Mouse (Mus musculus): ENCODE results near the gene Camk2b. TPM values are rescaled to one million over a fixed set of nuclear protein-coding genes. Genes with fewer than 3 reads are reported as not detected.

The Camk2b gene
- polyA plus RNA-seq, 1 experiment from 2014 or later = 0.81 TPM

DNA sequence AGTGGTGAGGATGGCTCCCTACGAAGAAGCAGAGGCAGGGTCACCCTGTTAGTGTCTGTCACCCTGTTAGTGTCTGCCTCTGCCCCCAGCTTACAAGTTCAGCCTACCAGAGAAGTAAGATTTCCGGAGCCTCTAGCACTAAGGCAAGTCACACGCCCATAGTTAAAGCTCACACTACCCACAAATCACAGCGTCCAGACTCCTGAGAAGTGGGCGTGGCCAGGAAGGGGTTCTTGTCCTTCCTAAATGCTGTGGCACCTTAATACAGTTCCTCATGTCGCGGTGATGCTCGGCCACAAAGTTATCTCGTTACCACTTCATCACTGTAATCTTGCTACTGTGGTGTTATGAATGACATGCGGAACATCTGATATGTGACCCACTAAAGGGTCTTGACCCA is 78.0 kb downstream of the Camk2b start:
- Histone ChIP-seq H3K4me1 (peaks cover 6% of the 10 kb centered on the region), H3K36me3 (no peaks in the 10 kb centered on the region), H3K27me3 (ENCODE audit: low read depth, poor library complexity, severe bottlenecking) (no peaks in the 10 kb centered on the region), H3K4me3 (no peak overlapping the region), H3K27ac (replicated peaks) (no peak overlapping the region), H3K9me3 (replicated peaks) (no peaks in the 10 kb centered on the region)
- 84% methylated on average over 10 of the region's 10 CpGs for WGBS
- no peak for DNase-seq (ENCODE audit: low spot score)

DNA sequence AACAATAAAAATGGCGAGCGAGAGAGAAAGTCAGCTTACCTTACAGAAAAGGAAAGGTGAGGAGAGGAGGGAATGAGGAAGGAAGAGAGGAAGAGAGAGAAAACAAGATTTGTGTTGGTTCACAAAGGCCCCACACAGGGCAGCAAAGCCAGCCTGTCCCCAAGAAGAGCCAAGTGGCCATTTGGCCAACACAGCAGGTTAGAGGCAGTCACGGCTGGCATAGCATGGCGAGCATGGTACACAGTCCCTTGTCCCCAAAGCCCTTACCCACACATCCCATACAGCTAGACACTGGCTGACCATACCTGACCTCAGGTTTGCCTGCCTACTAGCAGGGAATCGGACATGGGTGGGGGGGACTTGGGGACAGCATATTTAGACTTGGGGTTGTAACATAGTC is 82.5 kb downstream of the Camk2b start:
- Histone ChIP-seq H3K27ac (replicated peaks) (no peak overlapping the region), H3K27me3 (ENCODE audit: low read depth, poor library complexity, severe bottlenecking) (no peaks in the 10 kb centered on the region), H3K36me3 (no peaks in the 10 kb centered on the region), H3K9me3 (replicated peaks) (no peaks in the 10 kb centered on the region), H3K4me3 (no peak overlapping the region), H3K4me1 (no peaks in the 10 kb centered on the region; the same call in 1 of the 2 replicates)
- DNase-seq (ENCODE audit: low spot score) = no peak
- 89% methylated on average over 5 of the region's 5 CpGs for WGBS

DNA sequence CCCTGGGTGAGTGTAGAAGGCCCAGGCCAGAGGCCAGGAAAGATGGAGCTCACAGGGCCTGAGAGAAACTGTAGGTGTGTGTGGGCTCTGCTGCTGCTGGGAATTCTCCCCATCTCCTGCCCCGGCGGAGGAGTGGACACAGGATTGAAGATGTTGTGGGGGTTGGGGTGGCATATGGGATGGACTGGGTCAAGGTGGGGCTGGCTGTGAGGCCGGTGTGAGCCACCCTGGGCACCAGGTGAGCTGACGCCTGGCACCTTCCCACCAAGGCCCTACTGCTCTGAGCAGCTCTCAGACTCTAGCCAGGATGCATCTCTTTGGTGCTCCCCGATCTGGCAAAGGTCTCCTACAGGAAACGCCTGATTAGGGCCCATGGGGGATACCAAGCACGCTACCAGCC is 84.8 kb downstream of the Camk2b start:
- H3K4me1 ChIP-seq = peaks cover 3% of the 10 kb centered on the region
- DNase-seq (ENCODE audit: low spot score) = no peak
- H3K9me3 ChIP-seq (replicated peaks) = no peaks in the 10 kb centered on the region
- H3K4me3 ChIP-seq = no peak overlapping the region
- WGBS = 88% methylated on average over 7 of the region's 7 CpGs
- no peaks in the 10 kb centered on the region for H3K36me3 ChIP-seq
- H3K27me3 ChIP-seq (ENCODE audit: low read depth, poor library complexity, severe bottlenecking) = no peaks in the 10 kb centered on the region
- H3K27ac ChIP-seq (replicated peaks) = no peak overlapping the region

DNA sequence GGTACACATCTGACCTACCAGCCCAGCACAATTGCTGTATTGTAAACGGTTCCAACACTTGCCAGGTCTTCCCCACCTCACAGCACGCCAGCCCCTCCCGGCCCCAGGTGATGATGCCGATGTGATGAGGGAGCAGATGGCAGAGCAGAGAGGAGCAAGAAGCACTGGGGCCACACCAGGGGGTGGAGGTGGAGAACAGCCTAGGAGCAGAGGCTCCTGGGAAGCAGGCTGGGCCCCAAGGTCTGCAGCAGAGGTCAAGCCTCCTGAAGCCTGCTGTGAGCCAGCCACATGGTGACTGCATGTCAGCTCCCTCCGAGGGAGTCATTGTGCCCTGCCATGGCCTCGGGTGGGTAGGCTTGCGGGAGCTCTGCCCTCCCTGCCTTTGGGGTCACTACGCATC is 85.6 kb downstream of the Camk2b start:
- Histone ChIP-seq H3K9me3 (replicated peaks) (no peaks in the 10 kb centered on the region), H3K4me3 (no peak overlapping the region), H3K36me3 (no peaks in the 10 kb centered on the region), H3K4me1 (peaks cover 10% of the 10 kb centered on the region), H3K27ac (replicated peaks) (0 out of 2 replicates have a peak overlapping the region, but pooled peaks have one; percentile 38), H3K27me3 (ENCODE audit: low read depth, poor library complexity, severe bottlenecking) (no peaks in the 10 kb centered on the region)
- DNase-seq (ENCODE audit: low spot score) = no peak
- WGBS = 76% methylated on average over 8 of the region's 8 CpGs

DNA sequence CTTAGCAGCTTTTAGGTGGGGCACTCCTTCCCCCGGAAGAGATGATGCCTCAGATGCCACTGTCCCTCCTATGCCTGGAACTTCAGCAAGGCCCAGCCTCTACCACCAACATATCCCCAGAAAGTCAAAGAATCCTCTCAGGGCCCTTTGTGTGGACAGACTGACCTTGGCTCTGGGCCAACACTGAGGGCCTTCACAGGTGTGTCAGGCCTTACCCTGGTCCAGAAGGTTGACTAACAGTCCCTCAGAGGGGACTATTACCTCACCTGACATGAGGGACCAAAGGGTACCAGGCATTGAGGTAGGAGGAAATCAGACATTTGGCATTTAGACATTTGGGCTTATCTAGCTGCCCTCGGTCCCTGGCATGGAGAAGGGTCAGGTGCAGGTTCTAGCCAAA is 86.1 kb downstream of the Camk2b start:
- 87% methylated on average over 2 of the region's 2 CpGs for WGBS
- Histone ChIP-seq H3K9me3 (replicated peaks) (no peaks in the 10 kb centered on the region), H3K36me3 (no peaks in the 10 kb centered on the region), H3K27ac (replicated peaks) (no peak overlapping the region), H3K4me1 (peaks cover 10% of the 10 kb centered on the region), H3K27me3 (ENCODE audit: low read depth, poor library complexity, severe bottlenecking) (no peaks in the 10 kb centered on the region), H3K4me3 (no peak overlapping the region)
- DNase-seq (ENCODE audit: low spot score) = no peak

DNA sequence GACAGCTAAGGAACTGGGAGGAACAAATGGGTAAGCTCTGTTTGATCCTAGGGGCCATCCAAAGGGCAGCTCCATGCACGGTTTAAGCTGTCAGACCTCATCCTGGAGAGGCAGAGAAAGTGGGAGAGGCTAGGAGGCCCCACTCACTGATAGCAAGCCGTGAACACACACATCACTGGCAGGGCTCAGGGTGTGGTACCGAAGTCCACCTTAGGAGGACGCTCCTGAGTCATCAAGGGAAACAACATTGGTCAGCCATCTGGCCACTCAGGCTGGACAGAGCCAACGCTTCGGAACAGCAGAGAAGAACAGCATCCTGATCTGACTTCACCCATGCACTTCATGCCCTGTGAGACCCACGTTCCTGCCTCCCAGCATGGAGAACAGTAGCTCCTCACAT is 87.1 kb downstream of the Camk2b start:
- 90% methylated on average over 7 of the region's 7 CpGs for WGBS
- Histone ChIP-seq H3K9me3 (replicated peaks) (no peaks in the 10 kb centered on the region), H3K36me3 (no peaks in the 10 kb centered on the region), H3K27me3 (ENCODE audit: low read depth, poor library complexity, severe bottlenecking) (no peaks in the 10 kb centered on the region), H3K4me1 (peaks cover 10% of the 10 kb centered on the region), H3K4me3 (no peak overlapping the region), H3K27ac (replicated peaks) (no peak overlapping the region)
- DNase-seq (ENCODE audit: low spot score) = no peak

DNA sequence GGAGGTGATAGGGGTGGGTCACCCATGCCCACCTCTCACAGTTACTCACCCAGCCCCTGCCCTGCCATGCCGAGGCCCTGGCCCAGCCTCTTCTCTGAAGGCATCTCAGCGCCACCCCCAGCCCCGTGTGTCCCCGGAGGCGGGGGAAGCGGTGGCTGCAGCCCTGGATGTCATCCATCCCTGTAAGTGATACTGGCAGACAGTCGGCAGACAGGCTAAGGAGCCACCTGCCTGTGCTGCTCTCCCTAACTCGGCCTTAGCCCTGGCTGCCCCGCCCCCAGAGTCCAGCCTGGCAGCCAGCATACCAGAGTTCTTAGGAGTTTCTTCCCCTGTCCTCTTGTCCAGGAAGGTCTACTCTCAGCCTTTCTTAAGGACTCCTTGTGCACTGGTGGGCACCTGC is 90.1 kb downstream of the Camk2b start:
- Histone ChIP-seq H3K9me3 (replicated peaks) (no peaks in the 10 kb centered on the region), H3K4me3 (no peak overlapping the region), H3K27me3 (ENCODE audit: low read depth, poor library complexity, severe bottlenecking) (no peaks in the 10 kb centered on the region), H3K27ac (replicated peaks) (peak overlapping the region; percentile 52; the same call in 1 of the 2 replicates), H3K4me1 (peaks cover 27% of the 10 kb centered on the region), H3K36me3 (peaks cover 11% of the 10 kb centered on the region; the same call in 1 of the 2 replicates)
- WGBS = 27% methylated on average over 9 of the region's 9 CpGs
- DNase-seq (ENCODE audit: low spot score) = no peak

DNA sequence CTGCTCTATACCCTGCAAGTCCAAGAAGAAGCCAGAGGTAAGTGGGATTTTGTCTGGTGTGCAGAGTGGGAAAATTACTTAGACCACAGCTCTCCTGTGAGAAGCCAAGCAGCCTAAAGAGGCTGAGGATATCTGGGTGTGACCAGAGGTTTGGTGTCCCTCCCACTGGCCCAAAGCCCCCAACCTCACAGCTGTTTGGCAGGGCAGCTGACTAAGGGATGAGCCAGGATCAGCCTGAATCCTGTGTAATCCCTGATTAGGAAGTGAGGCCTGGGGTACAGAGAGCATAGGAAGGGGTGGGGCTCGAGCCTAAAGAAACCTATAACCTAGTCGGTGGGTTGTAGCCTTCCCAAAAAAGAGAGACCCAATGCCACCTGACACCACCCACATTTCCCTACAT is 91.1 kb downstream of the Camk2b start:
- Histone ChIP-seq H3K9me3 (replicated peaks) (no peaks in the 10 kb centered on the region), H3K27ac (replicated peaks) (no peak overlapping the region), H3K27me3 (ENCODE audit: low read depth, poor library complexity, severe bottlenecking) (no peaks in the 10 kb centered on the region), H3K36me3 (peaks cover 14% of the 10 kb centered on the region), H3K4me3 (no peak overlapping the region), H3K4me1 (peaks cover 27% of the 10 kb centered on the region)
- WGBS = 62% methylated on average over 2 of the region's 2 CpGs
- no peak for DNase-seq (ENCODE audit: low spot score)

DNA sequence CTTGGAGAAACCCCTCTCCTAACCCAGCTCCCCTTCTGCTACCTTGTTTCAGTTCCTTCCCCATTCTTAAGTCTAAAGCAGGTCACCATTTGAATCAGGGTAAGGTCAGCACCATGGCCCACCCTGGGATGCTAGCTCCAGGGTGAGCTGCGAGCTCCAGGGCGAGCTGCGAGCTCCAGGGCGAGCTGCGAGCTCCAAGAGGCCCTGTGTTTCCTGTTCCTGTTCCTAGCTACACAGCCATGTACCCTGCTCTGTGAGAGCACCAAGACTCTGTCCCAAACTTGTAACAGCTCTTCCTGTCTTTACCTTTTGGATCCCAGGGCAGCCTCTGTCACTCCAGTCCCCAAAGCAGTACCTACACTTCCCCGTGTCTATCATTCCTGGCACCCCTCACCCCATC is 92.1 kb downstream of the Camk2b start:
- Histone ChIP-seq H3K9me3 (replicated peaks) (no peaks in the 10 kb centered on the region), H3K4me1 (peaks cover 27% of the 10 kb centered on the region), H3K36me3 (peaks cover 24% of the 10 kb centered on the region), H3K27me3 (ENCODE audit: low read depth, poor library complexity, severe bottlenecking) (no peaks in the 10 kb centered on the region), H3K27ac (replicated peaks) (no peak overlapping the region), H3K4me3 (no peak overlapping the region)
- 91% methylated on average over 6 of the region's 6 CpGs for WGBS
- no peak for DNase-seq (ENCODE audit: low spot score)

DNA sequence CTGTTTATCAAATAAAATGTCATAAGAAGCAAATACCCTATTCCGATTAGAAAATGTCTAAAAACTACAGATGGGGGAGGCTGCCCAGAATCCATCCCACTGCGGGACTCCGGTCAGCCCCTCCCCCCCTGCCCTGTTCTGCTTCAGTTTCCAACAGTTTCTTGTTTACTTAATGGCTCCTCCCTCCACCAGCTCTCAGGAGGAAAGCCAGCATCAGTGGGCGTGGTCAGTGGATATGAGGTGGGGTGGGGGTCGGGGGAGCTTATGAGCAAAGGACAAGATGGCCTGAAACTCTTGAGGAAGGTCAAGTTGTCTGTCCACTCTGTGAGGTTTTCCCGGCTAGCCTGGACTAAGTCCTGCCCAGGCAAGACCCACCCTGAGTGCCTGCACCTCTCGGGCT is 93.0 kb downstream of the Camk2b start:
- Histone ChIP-seq H3K27me3 (ENCODE audit: low read depth, poor library complexity, severe bottlenecking) (no peaks in the 10 kb centered on the region), H3K4me1 (peaks cover 27% of the 10 kb centered on the region), H3K9me3 (replicated peaks) (no peaks in the 10 kb centered on the region), H3K27ac (replicated peaks) (no peak overlapping the region; the same call in 1 of the 2 replicates), H3K36me3 (peaks cover 33% of the 10 kb centered on the region), H3K4me3 (no peak overlapping the region)
- 61% methylated on average over 7 of the region's 7 CpGs for WGBS
- DNase-seq (ENCODE audit: low spot score) = no peak

DNA sequence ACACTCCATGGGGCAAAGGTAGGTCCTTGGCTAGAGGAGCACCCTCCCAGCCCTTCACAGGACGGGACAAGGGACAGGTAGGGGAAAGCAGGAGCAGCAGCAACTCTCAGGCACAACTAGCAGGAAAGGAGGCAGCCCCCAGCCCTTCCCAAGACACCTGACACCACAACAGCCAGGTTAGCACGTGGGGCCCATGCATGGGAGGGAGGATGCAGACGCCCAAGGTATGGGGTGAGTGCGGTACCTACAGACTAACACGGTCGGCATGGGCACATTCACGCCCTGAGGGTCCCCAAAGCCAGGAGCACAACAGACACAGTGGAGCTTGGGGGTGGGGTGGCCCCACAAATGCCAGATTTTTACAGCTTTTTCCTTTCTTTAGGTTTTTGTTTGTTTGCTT is 95.0 kb downstream of the Camk2b start:
- Histone ChIP-seq H3K4me3 (no peak overlapping the region), H3K36me3 (peaks cover 52% of the 10 kb centered on the region), H3K27me3 (ENCODE audit: low read depth, poor library complexity, severe bottlenecking) (no peaks in the 10 kb centered on the region), H3K9me3 (replicated peaks) (no peaks in the 10 kb centered on the region), H3K27ac (replicated peaks) (no peak overlapping the region), H3K4me1 (peaks cover 23% of the 10 kb centered on the region)
- DNase-seq (ENCODE audit: low spot score) = no peak
- 64% methylated on average over 7 of the region's 7 CpGs for WGBS

DNA sequence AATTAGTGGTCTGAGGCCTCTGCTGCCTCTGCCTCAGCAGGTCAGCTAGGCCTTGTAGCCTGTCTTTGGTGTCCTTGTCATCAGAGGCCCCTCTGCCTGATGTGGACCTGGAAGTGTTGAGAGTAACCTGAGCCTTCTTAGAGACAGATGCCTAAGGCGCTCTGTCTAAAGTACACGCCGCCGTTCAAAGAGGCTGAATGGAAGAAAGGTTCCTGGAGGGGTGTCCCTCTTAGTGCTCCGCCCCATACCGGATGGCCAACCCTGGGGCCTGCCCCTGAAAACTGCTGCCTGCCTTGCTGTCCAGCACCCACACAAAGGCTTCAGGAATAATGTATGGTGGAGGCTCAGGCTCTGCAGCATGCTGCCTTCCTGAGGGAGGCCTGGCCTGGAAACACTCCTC is 97.9 kb downstream of the Camk2b start:
- no peaks in the 10 kb centered on the region for H3K9me3 ChIP-seq (replicated peaks)
- no peak for DNase-seq (ENCODE audit: low spot score)
- no peaks in the 10 kb centered on the region for H3K27me3 ChIP-seq (ENCODE audit: low read depth, poor library complexity, severe bottlenecking)
- H3K36me3 ChIP-seq = peaks cover 82% of the 10 kb centered on the region
- H3K4me1 ChIP-seq = peaks cover 12% of the 10 kb centered on the region
- WGBS = 82% methylated on average over 6 of the region's 6 CpGs
- no peak overlapping the region for H3K4me3 ChIP-seq
- H3K27ac ChIP-seq (replicated peaks) = no peak overlapping the region

DNA sequence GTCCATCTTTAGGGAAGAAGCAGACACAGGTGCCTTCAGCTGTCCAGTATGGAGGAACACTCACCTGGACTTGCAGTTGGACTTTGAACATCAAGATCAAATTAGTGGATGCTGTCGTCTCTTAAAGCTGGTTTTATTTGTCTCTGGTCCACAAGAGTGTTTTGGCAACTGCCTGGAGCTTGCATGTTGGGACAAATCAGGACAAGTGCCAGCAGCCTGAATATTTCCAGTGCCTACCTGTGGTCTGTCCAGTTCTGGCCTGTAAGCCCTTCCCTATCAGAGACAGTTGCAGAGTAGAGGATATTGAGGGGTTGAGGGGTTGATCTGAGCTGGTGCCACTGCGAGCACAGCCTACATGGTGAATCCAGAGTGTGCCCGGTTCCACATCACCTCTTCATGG is 99.4 kb downstream of the Camk2b start:
- 97% methylated on average over 3 of the region's 3 CpGs for WGBS

DNA sequence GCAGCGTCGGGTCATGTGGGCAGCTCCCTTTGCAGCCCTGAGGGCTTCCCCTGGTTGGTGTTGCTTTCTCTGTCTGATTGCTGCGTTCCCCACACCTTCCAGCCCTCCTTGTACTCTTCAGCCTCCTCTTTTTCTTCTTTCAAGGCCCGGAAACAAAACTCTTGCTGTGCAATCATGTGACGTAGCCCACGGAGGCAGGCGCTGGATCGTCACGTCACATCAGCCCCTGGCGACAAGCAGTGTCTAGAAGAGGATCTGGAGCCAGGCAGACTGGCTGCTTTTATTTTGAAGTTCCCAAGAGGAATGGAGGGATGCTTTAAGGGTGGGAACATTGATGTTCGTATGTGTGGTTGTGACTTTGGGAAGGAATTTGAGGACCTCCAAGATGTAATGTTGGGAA is 100.3 kb downstream of the Camk2b start:
- H3K4me1 ChIP-seq = no peaks in the 10 kb centered on the region
- WGBS = 87% methylated on average over 11 of the region's 11 CpGs
- no peak for DNase-seq (ENCODE audit: low spot score)
- peaks cover 95% of the 10 kb centered on the region for H3K36me3 ChIP-seq
- H3K4me3 ChIP-seq = no peak overlapping the region
- no peaks in the 10 kb centered on the region for H3K27me3 ChIP-seq (ENCODE audit: low read depth, poor library complexity, severe bottlenecking)
- H3K9me3 ChIP-seq (replicated peaks) = no peaks in the 10 kb centered on the region
- H3K27ac ChIP-seq (replicated peaks) = no peak overlapping the region

More for the DNA sequence above, 99.4 kb downstream of the Camk2b start:
- H3K36me3 ChIP-seq = peaks cover 90% of the 10 kb centered on the region
- no peaks in the 10 kb centered on the region for H3K9me3 ChIP-seq (replicated peaks)
- H3K4me1 ChIP-seq = no peaks in the 10 kb centered on the region
- H3K4me3 ChIP-seq = no peak overlapping the region
- no peak overlapping the region for H3K27ac ChIP-seq (replicated peaks)
- H3K27me3 ChIP-seq (ENCODE audit: low read depth, poor library complexity, severe bottlenecking) = no peaks in the 10 kb centered on the region
- no peak for DNase-seq (ENCODE audit: low spot score)

Measured in midbrain, embryonic 10.5 days (tissue).